ENCODE assay signal across 23 mouse cellular contexts in the genomic region with DNA sequence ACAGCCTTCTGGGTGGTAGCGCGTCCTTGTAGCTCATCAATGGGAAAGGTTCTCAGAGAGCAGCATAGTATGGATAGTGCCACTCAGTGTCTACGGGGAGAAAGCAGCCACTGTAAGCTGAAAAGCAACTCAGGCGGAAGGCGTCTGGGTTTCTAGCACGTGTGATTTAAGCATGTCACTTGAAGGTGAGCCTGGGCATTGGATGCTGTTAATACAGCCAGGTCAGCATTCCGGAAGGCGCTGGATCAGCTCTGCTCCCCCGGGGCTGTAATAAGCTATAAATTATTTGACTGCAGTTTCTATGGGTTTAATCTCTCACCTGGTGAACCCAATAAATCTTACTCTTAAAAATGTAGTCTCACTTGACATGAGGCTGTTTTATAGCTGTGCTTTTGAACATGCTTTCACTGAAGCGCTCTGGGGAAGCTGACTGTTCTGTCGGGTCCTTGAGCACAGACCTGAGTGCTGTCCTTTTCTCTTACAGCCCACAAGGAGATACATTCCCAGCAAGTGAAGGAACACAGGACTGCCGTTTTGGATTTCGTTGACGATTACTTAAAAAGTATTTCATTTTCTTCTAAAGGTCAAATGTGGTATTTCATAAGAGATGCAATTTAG. TPM values are rescaled to one million over a fixed set of nuclear protein-coding genes. Genes with fewer than 3 reads are reported as not detected.
DNase-seq lines count a peak whose midpoint lies in the region; ATAC-seq lines count a peak whose summit lies in the region.
"Had no signal": no experiment of that assay in that cellular context is flagged by ENCODE, and none has a peak within 500 bp of the region (broad histone marks: within the 10 kb centered on the region; RNA-seq: fewer than 3 reads in every experiment).

No protein-coding gene starts in this region.

- H3K36me3 ChIP-seq in hindbrain, embryonic 13.5 days = peaks cover 36% of the 10 kb centered on the region
- no peaks in the 10 kb centered on the region for H3K36me3 ChIP-seq in hindbrain, embryonic 11.5 days (ENCODE audit: control insufficient read depth, insufficient read depth, low read length)
- no peaks in the 10 kb centered on the region for H3K36me3 ChIP-seq in limb, embryonic 11.5 days (ENCODE audit: control insufficient read depth, insufficient read depth, low read length)
- H3K36me3 ChIP-seq in limb, embryonic 10.5 days = peaks cover 26% of the 10 kb centered on the region
- peaks cover 39% of the 10 kb centered on the region for H3K36me3 ChIP-seq in limb, embryonic 13.5 days

- H3K27ac ChIP-seq in hindbrain, embryonic 13.5 days = peak overlapping the region; percentile 35; the same call in 1 of the 2 replicates
- no peak overlapping the region for H3K27ac ChIP-seq in hindbrain, embryonic 11.5 days (ENCODE audit: low read depth, low read length)
- no peak overlapping the region; the same call in 1 of the 2 replicates for H3K27ac ChIP-seq in limb, embryonic 11.5 days (replicated peaks; ENCODE audit: low read depth, low read length)
- H3K27ac ChIP-seq in limb, embryonic 10.5 days = no peak overlapping the region; the same call in 1 of the 2 replicates
- H3K27ac ChIP-seq in limb, embryonic 13.5 days = peak overlapping the region; percentile 10; the same call in 1 of the 2 replicates
- H3K27ac ChIP-seq: liver, embryonic 15.5 days; lung, embryonic 15.5 days had no signal

- DNase-seq in hindbrain, embryonic 11.5 days (ENCODE audit: low spot score) = no peak
- DNase-seq in limb, embryonic 11.5 days (ENCODE audit: low spot score) = peak; percentile 66
- no peak for DNase-seq in limb, embryonic 10.5 days (ENCODE audit: low spot score)
- no peak for DNase-seq in Muller cell, postnatal 12 days (ENCODE audit: inconsistent ontology term)
- DNase-seq: adrenal gland, postnatal 25 days; cerebellum, adult 9-10 months; gastrocnemius, postnatal 10 days; kidney, adult 11 months; kidney, postnatal 10 days; liver; lung, postnatal 36 days; midbrain, embryonic 14.5 days; right cerebral cortex, postnatal 14 days; spleen, adult 18-20 months had no signal

- peaks cover 5% of the 10 kb centered on the region; the same call in 1 of the 2 replicates for H3K4me1 ChIP-seq in hindbrain, embryonic 13.5 days (replicated peaks)
- H3K4me1 ChIP-seq in hindbrain, embryonic 11.5 days (replicated peaks; ENCODE audit: control insufficient read depth, insufficient read depth, low read length) = no peaks in the 10 kb centered on the region
- H3K4me1 ChIP-seq in limb, embryonic 11.5 days (ENCODE audit: control insufficient read depth, insufficient read depth, low read length) = peaks cover 13% of the 10 kb centered on the region
- peaks cover 22% of the 10 kb centered on the region for H3K4me1 ChIP-seq in limb, embryonic 10.5 days
- H3K4me1 ChIP-seq in limb, embryonic 13.5 days = peaks cover 26% of the 10 kb centered on the region
- H3K4me1 ChIP-seq: liver, embryonic 15.5 days; lung, embryonic 15.5 days; megakaryocyte, embryonic 14.5 days had no signal

- H3K9ac ChIP-seq in hindbrain, embryonic 13.5 days = no peak overlapping the region
- no peak overlapping the region for H3K9ac ChIP-seq in hindbrain, embryonic 11.5 days (ENCODE audit: low read depth, low read length)
- no peak overlapping the region for H3K9ac ChIP-seq in limb, embryonic 11.5 days (ENCODE audit: low read length)
- no peak overlapping the region for H3K9ac ChIP-seq in limb, embryonic 13.5 days
- H3K9ac ChIP-seq: liver, embryonic 15.5 days; lung, embryonic 15.5 days had no signal

- H3K4me2 ChIP-seq in hindbrain, embryonic 13.5 days = no peak overlapping the region
- no peak overlapping the region for H3K4me2 ChIP-seq in hindbrain, embryonic 11.5 days (replicated peaks; ENCODE audit: low read depth, low read length)
- no peak overlapping the region for H3K4me2 ChIP-seq in limb, embryonic 11.5 days (ENCODE audit: low read depth, severe bottlenecking)
- H3K4me2 ChIP-seq in limb, embryonic 13.5 days (replicated peaks) = 0 out of 2 replicates have a peak overlapping the region, but pooled peaks have one; percentile 27
- H3K4me2 ChIP-seq: heart, embryonic 11.5 days; liver, embryonic 15.5 days; lung, embryonic 15.5 days had no signal

- 0 out of 2 replicates have a peak, but pooled peaks have one; percentile 52 for ATAC-seq in hindbrain, embryonic 13.5 days (ENCODE audit: low FRiP score)
- no peak for ATAC-seq in hindbrain, embryonic 11.5 days (ENCODE audit: low FRiP score)
- ATAC-seq in limb, embryonic 11.5 days (ENCODE audit: insufficient number of reproducible peaks, low FRiP score, low TSS enrichment, low read depth) = peak; percentile 79
- ATAC-seq in limb, embryonic 13.5 days (ENCODE audit: low FRiP score, low read depth) = peak; percentile 80
- ATAC-seq in erythroid progenitor cell, adult 5-6 weeks (replicated peaks; ENCODE audit: low FRiP score, poor library complexity, severe bottlenecking) = no peak
- ATAC-seq: CD4-positive, CD25-positive, alpha-beta regulatory T cell, adult 4 months; forebrain, embryonic 14.5 days had no signal

- H3K9me3 ChIP-seq in hindbrain, embryonic 13.5 days = no peaks in the 10 kb centered on the region
- no peaks in the 10 kb centered on the region for H3K9me3 ChIP-seq in hindbrain, embryonic 11.5 days (ENCODE audit: control insufficient read depth, low read length)
- no peaks in the 10 kb centered on the region for H3K9me3 ChIP-seq in limb, embryonic 11.5 days (ENCODE audit: control insufficient read depth, low read length)
- H3K9me3 ChIP-seq in limb, embryonic 10.5 days (replicated peaks) = no peaks in the 10 kb centered on the region
- no peaks in the 10 kb centered on the region; the same call in 1 of the 2 replicates for H3K9me3 ChIP-seq in limb, embryonic 13.5 days
- H3K9me3 ChIP-seq: liver, embryonic 15.5 days; lung, embryonic 15.5 days; megakaryocyte, embryonic 14.5 days had no signal

- H3K4me3 ChIP-seq in hindbrain, embryonic 13.5 days = no peak overlapping the region
- no peak overlapping the region for H3K4me3 ChIP-seq in hindbrain, embryonic 11.5 days (ENCODE audit: low read depth, low read length)
- no peak overlapping the region for H3K4me3 ChIP-seq in limb, embryonic 11.5 days (ENCODE audit: low read depth, low read length)
- no peak overlapping the region for H3K4me3 ChIP-seq in limb, embryonic 10.5 days
- H3K4me3 ChIP-seq in limb, embryonic 13.5 days = no peak overlapping the region
- H3K4me3 ChIP-seq: liver, embryonic 15.5 days; lung, embryonic 15.5 days; megakaryocyte, embryonic 14.5 days had no signal

- 89% methylated on average over 14 of the region's 14 CpGs for WGBS in hindbrain, embryonic 13.5 days
- 92% methylated on average over 14 of the region's 14 CpGs for WGBS in hindbrain, embryonic 11.5 days
- WGBS in limb, embryonic 11.5 days = 45% methylated on average over 14 of the region's 14 CpGs
- WGBS in limb, embryonic 10.5 days = 70% methylated on average over 14 of the region's 14 CpGs
- 30% methylated on average over 14 of the region's 14 CpGs for WGBS in limb, embryonic 13.5 days

- no peaks in the 10 kb centered on the region for H3K27me3 ChIP-seq in hindbrain, embryonic 13.5 days
- no peaks in the 10 kb centered on the region for H3K27me3 ChIP-seq in hindbrain, embryonic 11.5 days (ENCODE audit: control insufficient read depth, insufficient read depth, low read length)
- no peaks in the 10 kb centered on the region for H3K27me3 ChIP-seq in limb, embryonic 11.5 days (ENCODE audit: control insufficient read depth, insufficient read depth, low read length)
- H3K27me3 ChIP-seq in limb, embryonic 10.5 days (ENCODE audit: low read depth, poor library complexity, severe bottlenecking) = no peaks in the 10 kb centered on the region
- no peaks in the 10 kb centered on the region for H3K27me3 ChIP-seq in limb, embryonic 13.5 days
- H3K27me3 ChIP-seq: liver, embryonic 15.5 days; lung, embryonic 15.5 days; megakaryocyte, embryonic 14.5 days had no signal

RNA-seq across cellular contexts. Expression of gene Nsg1, which starts 53.5 kb away (rescaled TPM):
- 1,020 and 1,085 TPM in 2 replicates for polyA plus RNA-seq in hindbrain, embryonic 13.5 days (2015; fragmentation: Nextera tagmentation; extraction: Ambion mirVana)
- 88.7 and 109 TPM in 2 replicates for polyA plus RNA-seq in hindbrain, embryonic 11.5 days (2014; fragmentation: Nextera tagmentation; extraction: Ambion mirVana)
- 33.6 and 34.9 TPM in 2 replicates for polyA plus RNA-seq in limb, embryonic 11.5 days (2014; fragmentation: Nextera tagmentation; extraction: Ambion mirVana)
- 77.7 and 110 TPM in 2 replicates for polyA plus RNA-seq in limb, embryonic 10.5 days (2016; fragmentation: Nextera tagmentation; extraction: Ambion mirVana)
- polyA plus RNA-seq in limb, embryonic 13.5 days (2015; fragmentation: Nextera tagmentation; extraction: Ambion mirVana) = 149 and 155 TPM in 2 replicates
- not detected in 2 replicates for total RNA-seq in erythroid progenitor cell, adult 5-6 weeks (2015; ENCODE audit: low replicate concordance)
- total RNA-seq in erythroid progenitor cell, adult 5-6 weeks (2017; ENCODE audit: low replicate concordance) = not detected in 2 replicates

Comparison
In these comparisons a context has a peak if more than half of its experiments do, and no peak if none do; other contexts are left out.
1. ATAC-seq: peak in hindbrain, embryonic 13.5 days (single experiment), limb, embryonic 11.5 days (single experiment) and limb, embryonic 13.5 days (single experiment); none in hindbrain, embryonic 11.5 days (single experiment) and erythroid progenitor cell, adult 5-6 weeks (single experiment).
2. H3K27ac ChIP-seq: peak in hindbrain, embryonic 13.5 days (single experiment) and limb, embryonic 13.5 days (single experiment); none in hindbrain, embryonic 11.5 days (single experiment), limb, embryonic 11.5 days (single experiment) and limb, embryonic 10.5 days (single experiment).